Mouse (Mus musculus): ENCODE measurements at regions not wholly inside any gene's neighbourhood (a gene's known extent, or its start where the extent isn't known, plus 50 kb on each side); places are given as distances from the start of the nearest gene placed in this dataset.
A peak's percentile ranks its signal among the peaks of the same experiment; 100 is the strongest.

GRCm38 (mm10) chr9:122064937-122065673 lies 52.0 kb upstream of the Snrk start:
- no peak overlapping the region for H3K27ac ChIP-seq (replicated peaks)
- 87% methylated on average over 13 of the region's 13 CpGs for WGBS
- no peaks in the 10 kb centered on the region for H3K4me1 ChIP-seq

GRCm38 (mm10) chr9:122055820-122056550 lies 59.1 kb upstream of the Pomgnt2 start:
- Histone ChIP-seq H3K4me1 (peaks cover 9% of the 10 kb centered on the region), H3K9ac (replicated peaks) (no peak overlapping the region), H3K27me3 (peaks cover 8% of the 10 kb centered on the region; the same call in 1 of the 2 replicates), H3K36me3 (no peaks in the 10 kb centered on the region), H3K4me3 (no peak overlapping the region), H3K4me2 (replicated peaks) (no peak overlapping the region), H3K9me3 (no peaks in the 10 kb centered on the region), H3K27ac (replicated peaks) (no peak overlapping the region)
- ATAC-seq (ENCODE audit: low FRiP score, low read depth) = no peak
- 79% methylated on average over 5 of the region's 5 CpGs for WGBS

More at GRCm38 (mm10) chr9:122064937-122065673, 52.0 kb upstream of the Snrk start:
- Histone ChIP-seq H3K9ac (replicated peaks) (no peak overlapping the region), H3K36me3 (no peaks in the 10 kb centered on the region), H3K4me2 (replicated peaks) (no peak overlapping the region), H3K27me3 (no peaks in the 10 kb centered on the region), H3K4me3 (no peak overlapping the region), H3K9me3 (no peaks in the 10 kb centered on the region)
- no peak for ATAC-seq (ENCODE audit: low FRiP score, low read depth)

DNA sequence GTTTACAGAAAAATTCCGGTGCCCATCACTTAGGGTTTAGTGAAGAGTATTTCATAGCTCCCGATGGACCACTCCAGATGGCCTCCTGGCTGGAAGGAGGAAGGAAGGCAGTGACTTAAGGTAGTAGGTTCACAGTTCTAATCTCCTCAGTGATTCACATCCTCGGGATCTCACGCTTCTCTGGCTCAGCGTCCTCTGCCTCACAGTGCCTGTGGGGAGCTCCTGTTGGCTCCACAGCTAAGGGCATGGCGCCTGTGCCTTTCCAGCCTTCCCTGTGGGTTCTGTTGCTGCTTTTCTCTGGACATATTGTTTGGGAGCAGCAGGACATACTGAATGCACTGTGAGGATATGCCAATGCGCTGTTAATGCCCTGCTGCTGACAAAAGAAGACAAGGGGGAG lies 54.8 kb upstream of the Pomgnt2 start:
- no peak for ATAC-seq (ENCODE audit: low FRiP score, low read depth)
- peaks cover 17% of the 10 kb centered on the region for H3K4me1 ChIP-seq
- WGBS = 49% methylated on average over 7 of the region's 7 CpGs
- H3K4me3 ChIP-seq = no peak overlapping the region
- H3K27me3 ChIP-seq = peaks cover 12% of the 10 kb centered on the region; the same call in 1 of the 2 replicates
- no peaks in the 10 kb centered on the region for H3K9me3 ChIP-seq
- H3K36me3 ChIP-seq = no peaks in the 10 kb centered on the region
- H3K4me2 ChIP-seq (replicated peaks) = no peak overlapping the region; the same call in 1 of the 2 replicates
- no peak overlapping the region for H3K27ac ChIP-seq (replicated peaks)
- H3K9ac ChIP-seq (replicated peaks) = no peak overlapping the region

- Histone ChIP-seq H3K27ac (replicated peaks) (no peak overlapping the region), H3K27me3 (peaks cover 12% of the 10 kb centered on the region; the same call in 1 of the 2 replicates), H3K4me1 (peaks cover 17% of the 10 kb centered on the region), H3K9ac (replicated peaks) (no peak overlapping the region), H3K4me3 (no peak overlapping the region), H3K9me3 (no peaks in the 10 kb centered on the region), H3K4me2 (replicated peaks) (no peak overlapping the region), H3K36me3 (no peaks in the 10 kb centered on the region)
- no peak for ATAC-seq (ENCODE audit: low FRiP score, low read depth)
- 80% methylated on average over 6 of the region's 6 CpGs for WGBS
Observed at GRCm38 (mm10) chr9:122051096-122051495, 54.2 kb upstream of the Pomgnt2 start.

GRCm38 (mm10) chr9:122048999-122049398 lies 52.1 kb upstream of the Pomgnt2 start:
- ATAC-seq (ENCODE audit: low FRiP score, low read depth) = no peak
- Histone ChIP-seq H3K4me3 (no peak overlapping the region), H3K36me3 (no peaks in the 10 kb centered on the region), H3K9ac (replicated peaks) (no peak overlapping the region), H3K27me3 (peaks cover 11% of the 10 kb centered on the region; the same call in 1 of the 2 replicates), H3K9me3 (no peaks in the 10 kb centered on the region), H3K4me2 (replicated peaks) (no peak overlapping the region), H3K27ac (replicated peaks) (0 out of 2 replicates have a peak overlapping the region, but pooled peaks have one; percentile 67), H3K4me1 (peaks cover 17% of the 10 kb centered on the region)
- WGBS = 78% methylated on average over 5 of the region's 5 CpGs

- ATAC-seq (ENCODE audit: low FRiP score, low read depth) = peak; percentile 52; the same call in 1 of the 2 replicates
- H3K9me3 ChIP-seq = no peaks in the 10 kb centered on the region
- H3K9ac ChIP-seq (replicated peaks) = no peak overlapping the region
- 0 out of 2 replicates have a peak overlapping the region, but pooled peaks have one; percentile 9 for H3K4me2 ChIP-seq (replicated peaks)
- H3K36me3 ChIP-seq = no peaks in the 10 kb centered on the region
- H3K4me3 ChIP-seq = no peak overlapping the region
- peaks cover 10% of the 10 kb centered on the region; the same call in 1 of the 2 replicates for H3K27me3 ChIP-seq
- 41% methylated on average over 8 of the region's 8 CpGs for WGBS
- H3K27ac ChIP-seq (replicated peaks) = peak overlapping the region; percentile 67
- H3K4me1 ChIP-seq = peaks cover 17% of the 10 kb centered on the region
Observed at GRCm38 (mm10) chr9:122047962-122048625, 51.2 kb upstream of the Pomgnt2 start.
